Mouse (Mus musculus) kidney, postnatal 0 days (tissue): ENCODE measurements around the gene Sgip1. TPM values are rescaled to one million over a fixed set of nuclear protein-coding genes. Genes with fewer than 3 reads are reported as not detected.
A peak's percentile ranks its signal among the peaks of the same experiment; 100 is the strongest.

ENCODE experiments used
- ATAC-seq: fragments of 200-750 bp; cut with Nextera tagmentation; replicated peaks from 2 replicates; pipeline ENCODE4 v1.8.0; 2017; ENCODE audit warnings: low read depth, moderate number of reproducible peaks, moderate TSS enrichment, moderate library complexity; ENCODE audit not compliant: low FRiP score
- DNase-seq: peaks from one replicate; pipeline ENCODE4 v3.0.0-alpha.2; 2016; ENCODE audit warnings: low spot score
- H3K27ac ChIP-seq: fragments of 300-500 bp; sonication (generic); 2 replicates; pipeline ENCODE4 v1.5.1; 2014; ENCODE audit warnings: mild to moderate bottlenecking
- H3K27me3 ChIP-seq: fragments of 300-500 bp; sonication (generic); 2 replicates; pipeline ENCODE4 v1.6.1; 2014; ENCODE audit warnings: low read length, mixed read lengths; ENCODE audit not compliant: insufficient read depth
- H3K36me3 ChIP-seq: fragments of 300-500 bp; sonication (generic); 2 replicates; pipeline ENCODE4 v1.6.1; 2014; ENCODE audit warnings: low read length, mixed read lengths; ENCODE audit not compliant: insufficient read depth
- H3K4me1 ChIP-seq: fragments of 300-500 bp; sonication (generic); replicated peaks from 2 replicates; pipeline ENCODE4 v1.6.1; 2014; ENCODE audit warnings: antibody characterized with exemption, low read length, mixed read lengths; ENCODE audit not compliant: insufficient read depth
- H3K4me2 ChIP-seq: fragments of 300-500 bp; sonication (generic); 2 replicates; pipeline ENCODE4 v1.6.1; 2014; ENCODE audit warnings: mild to moderate bottlenecking, low read length, moderate library complexity, mixed read lengths
- H3K4me3 ChIP-seq: fragments of 300-500 bp; sonication (generic); replicated peaks from 2 replicates; pipeline ENCODE4 v1.5.1; 2014; ENCODE audit warnings: low read depth, low read length
- H3K9ac ChIP-seq: fragments of 300-500 bp; sonication (generic); 2 replicates; pipeline ENCODE4 v1.6.1; 2014; ENCODE audit warnings: low read depth, low read length
- H3K9me3 ChIP-seq: fragments of 300-500 bp; sonication (generic); replicated peaks from 2 replicates; pipeline ENCODE4 v1.6.1; 2016; ENCODE audit warnings: low read length, inconsistent platforms, mixed read lengths
- CTCF ChIP-seq: IDR thresholded peaks from 2 replicates; pipeline ENCODE4 v1.5.1; 2016; ENCODE audit warnings: antibody characterized with exemption, low read depth, mild to moderate bottlenecking, moderate library complexity
- WGBS: fragments of 180-500 bp; shearing (Covaris S2); extraction: QIAGEN DNeasy Blood & Tissue Kit; methylation state at CpG from one replicate; pipeline ENCODE4 v1.1.7; 2014; 5-methylcytosine and 5-hydroxymethylcytosine counted together
- polyA plus RNA-seq: library from polyadenylated mRNA; unstranded; fragments of >200 nt; fragmentation: Nextera tagmentation; extraction: Ambion mirVana; gene quantifications from 2 replicates; pipeline ENCODE4 v1.2.1, GENCODE M21; 2015

Gene Sgip1
- polyA plus RNA-seq, 1 experiment from 2014 or later = 7.6 TPM

- H3K9me3 ChIP-seq = no peaks in the 10 kb centered on the region
- WGBS = 95% methylated on average over 1 of the region's 1 CpGs
These were observed 32.7 kb downstream of the Sgip1 start for GRCm38 (mm10) chr4:102773841-102774240.

DNA sequence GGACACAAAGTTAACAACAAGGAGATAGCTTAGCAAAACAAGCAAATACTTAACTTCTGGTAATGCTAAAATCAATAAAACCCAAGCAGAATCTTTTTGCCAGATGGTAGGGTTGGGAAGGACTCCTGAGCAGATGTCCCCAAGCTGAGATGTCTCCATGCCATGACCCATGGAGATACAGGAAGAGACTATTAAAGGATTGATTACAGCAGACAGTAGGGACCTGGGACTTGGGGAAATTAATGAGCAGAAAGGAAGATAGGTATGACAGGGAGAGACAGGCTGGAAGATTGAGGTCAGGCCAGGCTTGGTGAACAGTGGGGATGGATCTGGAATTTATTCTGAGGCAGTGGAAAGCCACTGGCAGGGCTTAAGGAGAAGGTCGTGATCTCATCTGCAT lies 33.5 kb downstream of the Sgip1 start:
- H3K4me3 ChIP-seq = no peak overlapping the region
- no peak for TF ChIP-seq CTCF
- WGBS = 45% methylated on average over 1 of the region's 1 CpGs
- no peaks in the 10 kb centered on the region for H3K9me3 ChIP-seq
- H3K4me1 ChIP-seq = no peaks in the 10 kb centered on the region; the same call in 1 of the 2 replicates
- DNase-seq = no peak
- H3K27ac ChIP-seq = no peak overlapping the region
- no peak overlapping the region for H3K4me2 ChIP-seq
- no peak for ATAC-seq
- no peaks in the 10 kb centered on the region for H3K27me3 ChIP-seq
- H3K36me3 ChIP-seq = no peaks in the 10 kb centered on the region
- no peak overlapping the region for H3K9ac ChIP-seq

More at GRCm38 (mm10) chr4:102773841-102774240, 32.7 kb downstream of the Sgip1 start:
- no peak for ATAC-seq
- no peak overlapping the region for H3K27ac ChIP-seq
- no peak for DNase-seq
- no peak overlapping the region for H3K9ac ChIP-seq
- H3K27me3 ChIP-seq = no peaks in the 10 kb centered on the region
- no peak overlapping the region for H3K4me3 ChIP-seq
- no peak for TF ChIP-seq CTCF
- H3K36me3 ChIP-seq = no peaks in the 10 kb centered on the region
- H3K4me2 ChIP-seq = no peak overlapping the region
- no peaks in the 10 kb centered on the region; the same call in 1 of the 2 replicates for H3K4me1 ChIP-seq

- H3K27me3 ChIP-seq = no peaks in the 10 kb centered on the region
- H3K9ac ChIP-seq = no peak overlapping the region
- DNase-seq (peak; percentile 51), ATAC-seq (peak; percentile 65)
- H3K9me3 ChIP-seq = no peaks in the 10 kb centered on the region
- WGBS = 33% methylated on average over 2 of the region's 2 CpGs
- H3K4me1 ChIP-seq = no peaks in the 10 kb centered on the region; the same call in 1 of the 2 replicates
- H3K4me2 ChIP-seq = no peak overlapping the region
- no peak overlapping the region for H3K27ac ChIP-seq
- no peaks in the 10 kb centered on the region for H3K36me3 ChIP-seq
- H3K4me3 ChIP-seq = no peak overlapping the region
- TF ChIP-seq CTCF = no peak
These were observed 34.6 kb downstream of the Sgip1 start for GRCm38 (mm10) chr4:102775596-102776270.

DNA sequence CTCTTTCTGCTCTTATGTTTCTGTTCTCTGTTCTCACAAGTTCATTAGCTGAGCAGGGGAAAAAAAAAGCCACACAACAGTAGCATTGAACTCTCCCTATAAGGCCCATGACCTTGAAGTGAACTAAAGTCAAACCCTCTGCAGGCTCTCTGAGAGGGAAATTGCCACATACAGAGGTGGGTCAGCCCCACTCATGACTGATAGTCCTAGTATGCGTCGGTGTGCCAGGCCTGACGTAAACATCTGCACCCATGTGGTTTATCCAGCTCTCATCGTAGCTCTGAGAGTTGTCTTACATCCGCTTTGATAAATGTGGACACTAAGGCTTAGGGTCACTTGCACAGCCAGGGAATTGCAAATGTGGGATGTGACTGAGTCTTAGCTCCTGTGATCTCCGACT lies 38.8 kb downstream of the Sgip1 start:
- Histone ChIP-seq H3K4me2 (no peak overlapping the region), H3K4me3 (no peak overlapping the region), H3K4me1 (no peaks in the 10 kb centered on the region; the same call in 1 of the 2 replicates), H3K36me3 (no peaks in the 10 kb centered on the region), H3K27ac (no peak overlapping the region), H3K9me3 (no peaks in the 10 kb centered on the region), H3K27me3 (no peaks in the 10 kb centered on the region), H3K9ac (no peak overlapping the region)
- no peak for ATAC-seq
- 48% methylated on average over 6 of the region's 6 CpGs for WGBS
- no peak for DNase-seq
- no peak for TF ChIP-seq CTCF

DNA sequence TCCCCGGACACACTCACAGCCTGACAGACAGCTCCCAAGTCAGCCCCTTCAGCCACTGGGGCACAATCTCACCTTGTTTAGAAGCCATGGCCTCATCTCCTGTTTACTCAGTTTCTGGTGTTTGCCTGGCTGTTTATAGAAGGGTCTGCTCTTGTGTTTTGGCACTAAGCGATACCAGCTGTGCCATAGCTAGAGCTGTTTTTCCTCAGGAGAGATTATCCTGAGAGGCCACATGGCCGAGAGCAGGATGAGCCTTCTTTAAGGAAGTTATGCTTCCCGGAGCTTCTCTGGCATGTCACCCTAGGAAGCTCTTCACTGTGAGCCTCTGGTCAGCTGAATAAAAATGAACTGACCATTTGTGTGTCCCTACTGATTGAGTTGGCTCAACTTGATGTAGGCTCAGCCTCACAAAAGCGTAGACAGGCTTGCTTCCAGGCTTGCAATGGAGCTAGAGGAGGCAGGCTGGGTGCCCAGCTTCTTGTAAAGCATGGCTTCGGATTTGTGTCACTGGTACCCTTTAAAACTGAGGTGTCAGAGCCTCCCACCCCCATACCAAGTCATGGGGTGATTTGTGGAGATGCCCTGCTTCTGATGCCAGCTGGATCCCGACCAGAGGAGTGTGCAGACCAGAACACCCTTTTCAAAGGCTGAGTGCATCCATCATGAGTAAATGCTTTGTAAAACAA lies 42.1 kb downstream of the Sgip1 start:
- no peak overlapping the region for H3K27ac ChIP-seq
- no peak overlapping the region for H3K4me3 ChIP-seq
- no peaks in the 10 kb centered on the region for H3K27me3 ChIP-seq
- no peaks in the 10 kb centered on the region for H3K4me1 ChIP-seq
- H3K36me3 ChIP-seq = no peaks in the 10 kb centered on the region
- H3K9ac ChIP-seq = no peak overlapping the region
- no peaks in the 10 kb centered on the region for H3K9me3 ChIP-seq
- WGBS = 62% methylated on average over 7 of the region's 7 CpGs
- no peak overlapping the region for H3K4me2 ChIP-seq
- DNase-seq (no peak), ATAC-seq (no peak)
- TF ChIP-seq CTCF = no peak

- no peak for TF ChIP-seq CTCF
- H3K36me3 ChIP-seq = no peaks in the 10 kb centered on the region
- no peak overlapping the region for H3K4me2 ChIP-seq
- H3K27me3 ChIP-seq = no peaks in the 10 kb centered on the region
- no peak overlapping the region for H3K4me3 ChIP-seq
- no peak overlapping the region for H3K27ac ChIP-seq
- DNase-seq (no peak), ATAC-seq (no peak)
- no peak overlapping the region for H3K9ac ChIP-seq
- no peaks in the 10 kb centered on the region for H3K4me1 ChIP-seq
- H3K9me3 ChIP-seq = no peaks in the 10 kb centered on the region
- 64% methylated on average over 4 of the region's 4 CpGs for WGBS
These were observed 44.1 kb downstream of the Sgip1 start for GRCm38 (mm10) chr4:102785158-102785557.
